Mouse (Mus musculus) large intestine, adult 2 months (tissue): ENCODE data around the gene Nek6. TPM values are rescaled to one million over a fixed set of nuclear protein-coding genes. Genes with fewer than 3 reads are reported as not detected.

Experiments
- DNase-seq: peaks from one replicate; pipeline ENCODE4 v3.0.0-alpha.2; 2012; ENCODE audit warnings: low read depth, low spot score
- WGBS: fragments of 180-500 bp; shearing (Covaris S2); methylation state at CpG from one replicate; pipeline ENCODE4 v1.1.7; 2018; 5-methylcytosine and 5-hydroxymethylcytosine counted together
- polyA plus RNA-seq: library from polyadenylated mRNA; depleted of rRNA; stranded (reverse); fragments of >200 nt; gene quantifications from 2 replicates; pipeline ENCODE4 v1.2.3, GENCODE M21; 2012

Gene Nek6
- polyA plus RNA-seq, 1 experiment: 48.7 TPM

DNA sequence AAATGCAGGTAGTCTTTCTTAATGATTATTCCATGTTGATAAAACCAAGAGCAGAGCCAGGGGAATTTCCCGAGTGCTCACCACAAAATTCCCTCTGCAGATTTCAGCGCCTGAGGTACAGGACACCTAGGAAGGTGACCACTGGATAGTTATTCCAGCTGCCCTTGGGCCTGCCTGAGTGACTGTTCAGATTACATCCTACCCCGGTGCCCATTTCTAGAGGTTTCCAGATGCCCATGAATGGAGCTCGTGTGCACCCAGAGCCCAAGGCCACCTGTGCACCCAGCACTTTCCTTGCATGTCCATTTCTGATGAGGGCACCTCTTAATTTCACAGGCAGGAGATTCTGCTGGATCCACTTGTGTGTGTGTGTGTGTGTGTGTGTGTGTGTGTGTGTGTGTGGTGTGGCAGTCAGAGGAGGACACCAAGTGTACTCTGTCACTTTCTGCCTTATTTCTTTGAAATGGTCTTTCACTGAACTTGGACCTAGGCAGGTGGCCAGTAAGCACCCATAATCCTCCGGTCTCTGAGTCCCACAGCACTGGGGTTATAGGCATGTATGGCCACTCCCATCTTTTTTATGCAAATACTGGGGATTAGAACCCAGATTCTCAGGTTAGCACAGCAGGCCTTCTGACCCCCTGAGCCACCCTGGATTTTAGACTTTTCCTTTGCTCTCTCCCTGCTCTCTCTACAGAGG is 22.9 kb downstream of the Nek6 start:
- WGBS: 69% methylated on average over 5 of the region's 5 CpGs
- DNase-seq: no peak

DNA sequence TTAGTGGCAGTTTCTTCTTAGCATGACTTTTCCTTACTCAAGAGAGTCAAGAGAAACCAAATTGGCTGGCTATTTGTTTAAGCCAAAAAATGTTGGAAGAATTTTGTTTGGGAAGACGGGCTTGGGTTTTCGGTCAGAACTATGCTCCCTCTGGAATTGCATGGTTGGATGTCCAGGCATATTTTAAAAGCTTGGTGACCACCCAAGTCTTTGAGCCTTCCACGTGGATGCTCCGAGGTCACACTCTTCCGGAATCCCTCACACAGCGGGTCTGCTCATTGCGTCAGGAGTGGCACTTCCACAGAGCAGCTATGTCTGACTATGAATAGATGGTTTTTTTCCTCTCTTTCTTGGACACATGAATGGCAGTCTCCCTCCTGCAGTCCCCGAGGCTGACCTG is 23.6 kb downstream of the Nek6 start:
- no peak for DNase-seq
- 69% methylated on average over 8 of the region's 8 CpGs for WGBS

DNA sequence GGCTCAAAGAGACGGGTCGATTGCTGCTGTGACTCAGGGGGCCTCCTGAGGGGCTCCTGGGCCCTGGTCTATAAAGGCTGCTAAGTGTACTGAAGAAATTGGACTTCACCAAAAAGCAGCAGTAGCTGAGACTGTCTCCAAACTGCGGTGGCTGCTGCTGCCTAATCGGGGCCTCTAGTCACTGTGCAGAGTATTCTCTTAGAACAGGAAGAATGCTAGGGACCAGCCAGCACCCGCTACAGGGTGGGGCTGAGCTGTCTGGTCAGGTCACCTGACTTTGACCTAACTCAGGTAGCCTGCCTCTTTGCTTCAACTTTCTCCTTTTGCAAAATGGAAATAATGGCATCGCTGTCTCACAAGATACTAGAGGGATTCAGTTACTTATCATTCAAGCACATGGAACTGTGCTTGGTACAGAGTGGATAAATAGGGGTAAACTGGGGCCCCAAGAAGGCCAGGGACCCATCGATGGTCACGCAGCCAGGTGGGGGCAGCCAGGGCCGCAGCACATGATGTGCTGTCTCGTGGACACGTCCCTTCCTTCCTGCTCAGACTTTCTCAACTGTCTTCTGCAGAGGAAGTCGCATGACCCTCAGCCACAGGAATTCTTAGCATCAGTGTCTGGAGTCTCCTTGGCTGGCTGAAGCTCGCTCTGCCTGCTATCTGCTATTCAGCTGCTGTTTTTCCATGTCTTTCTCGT is 24.2 kb downstream of the Nek6 start:
- WGBS: 52% methylated on average over 14 of the region's 14 CpGs
- DNase-seq: no peak

DNA sequence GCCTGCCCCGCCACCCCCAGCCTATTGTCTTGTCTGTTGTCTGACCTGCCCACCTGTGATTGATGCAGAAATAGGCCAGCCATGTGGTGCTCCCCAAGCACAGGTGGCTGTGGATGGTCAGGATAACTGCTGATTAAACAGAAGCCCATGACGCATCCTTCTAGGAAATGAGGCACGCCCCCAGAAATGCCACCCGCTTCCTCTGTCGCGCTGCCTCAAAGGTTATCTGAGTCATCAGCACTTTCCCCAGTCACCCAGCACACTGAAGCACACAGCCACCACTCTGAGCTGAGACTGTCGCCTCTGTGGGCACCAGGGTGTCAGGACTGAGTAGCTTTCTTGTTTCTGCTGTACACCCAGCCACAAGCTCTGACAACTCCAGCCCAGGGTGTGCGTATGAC is 24.9 kb downstream of the Nek6 start:
- no peak for DNase-seq
- 28% methylated on average over 8 of the region's 8 CpGs for WGBS

DNA sequence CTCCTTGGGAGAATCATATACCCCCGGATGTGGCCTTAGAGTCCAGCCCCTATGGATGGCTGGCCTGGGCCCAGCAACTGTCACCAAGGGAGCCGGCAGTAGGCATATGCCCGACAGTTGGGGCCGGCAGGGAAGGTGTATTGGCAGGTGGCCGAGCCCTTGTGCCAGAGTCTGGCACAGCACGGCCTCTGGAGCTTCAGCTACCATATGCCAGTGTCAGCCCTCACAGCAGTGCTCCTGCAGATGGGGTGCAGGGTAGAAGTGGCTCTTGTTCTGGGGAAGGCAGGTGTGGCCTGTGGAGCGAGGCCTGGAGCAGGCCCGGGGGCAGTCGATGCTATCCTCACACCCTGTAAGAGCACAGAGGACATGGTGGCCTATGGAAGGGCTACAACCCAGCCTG is 28.2 kb downstream of the Nek6 start:
- WGBS: 34% methylated on average over 9 of the region's 9 CpGs
- no peak for DNase-seq

DNA sequence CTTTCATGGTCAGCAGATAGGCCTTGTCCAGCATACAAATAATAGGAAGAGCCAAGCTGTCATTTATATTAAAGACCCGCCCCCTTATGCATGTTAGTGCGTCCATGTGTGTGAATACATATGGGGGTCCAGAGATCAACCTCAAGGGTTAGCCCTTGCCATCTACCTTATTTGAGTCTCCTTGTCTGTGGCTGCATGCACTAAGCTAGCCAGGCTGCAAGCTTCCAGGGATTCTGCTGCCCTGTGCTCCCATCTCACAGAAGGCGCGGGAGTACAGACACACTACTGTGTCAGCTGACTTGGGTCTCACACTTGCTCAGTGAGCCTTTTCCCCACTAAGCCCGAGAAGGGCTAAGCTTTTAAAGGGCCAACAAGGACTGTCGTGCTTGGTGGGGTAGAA is 29.2 kb downstream of the Nek6 start:
- no peak for DNase-seq
- WGBS: 87% methylated on average over 6 of the region's 6 CpGs

DNA sequence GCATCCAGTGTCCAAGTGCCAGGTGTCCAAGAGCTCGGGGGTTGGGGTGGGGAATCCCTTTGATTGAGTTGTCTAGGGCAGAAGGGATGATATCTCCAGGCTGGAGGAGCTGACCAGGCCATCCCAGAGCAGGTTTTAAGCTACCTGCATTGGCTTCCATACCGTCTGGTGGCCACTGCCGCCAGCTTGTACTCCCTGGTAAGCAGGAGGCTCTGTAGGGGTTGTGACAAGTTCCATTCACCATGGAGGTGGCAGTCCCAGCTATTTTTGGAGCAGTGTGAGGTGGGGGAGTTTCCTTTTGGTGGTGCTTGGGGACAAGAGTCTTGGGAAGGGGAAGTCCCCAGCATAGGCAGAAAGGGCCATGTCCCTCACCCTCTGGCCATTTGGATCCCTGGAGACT is 29.7 kb downstream of the Nek6 start:
- no peak for DNase-seq
- WGBS: 56% methylated on average over 3 of the region's 3 CpGs

DNA sequence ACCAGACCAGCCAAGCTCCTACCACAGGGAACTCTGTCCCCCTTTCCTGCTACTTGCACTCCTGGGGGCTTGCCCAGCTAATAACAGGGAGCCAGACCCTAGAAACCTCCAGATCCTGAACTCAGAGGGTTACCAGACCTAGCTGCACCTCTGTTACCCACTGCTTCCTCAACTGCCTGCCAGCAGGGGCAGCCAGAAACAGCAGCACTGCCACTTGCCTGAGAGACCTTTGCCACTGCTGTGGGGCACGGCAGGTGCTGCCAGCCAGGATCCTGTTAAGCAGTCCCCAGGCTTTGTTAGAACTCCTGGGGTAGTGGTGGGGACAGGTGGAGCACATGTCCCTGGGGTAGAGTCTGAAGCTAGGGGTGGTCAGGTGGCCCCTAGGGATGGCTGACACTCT is 30.1 kb downstream of the Nek6 start:
- DNase-seq: no peak
- 21% methylated on average over 1 of the region's 1 CpGs for WGBS

DNA sequence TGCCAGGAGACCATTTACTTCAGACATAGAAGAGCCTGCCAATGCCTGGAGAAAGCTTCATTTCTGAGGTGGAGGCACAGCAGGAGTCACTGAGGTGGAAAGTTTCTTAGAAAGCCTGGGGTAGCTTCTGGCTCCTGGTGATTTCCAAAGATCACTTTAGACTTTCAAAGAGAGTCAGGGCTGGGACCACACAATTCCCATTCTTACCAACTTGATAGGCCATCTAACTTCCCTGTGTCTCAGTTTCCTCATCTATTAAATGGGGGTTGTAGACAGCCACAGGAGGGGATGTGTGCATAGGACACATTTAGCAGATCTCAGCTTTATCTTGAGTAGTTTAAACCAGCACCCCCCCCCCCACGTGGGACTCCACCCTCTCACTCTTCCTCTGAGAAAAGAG is 30.9 kb downstream of the Nek6 start:
- whole genome bisulfite sequencing: 12% methylated on average over 1 of the region's 1 CpGs
- DNase-seq: no peak

DNA sequence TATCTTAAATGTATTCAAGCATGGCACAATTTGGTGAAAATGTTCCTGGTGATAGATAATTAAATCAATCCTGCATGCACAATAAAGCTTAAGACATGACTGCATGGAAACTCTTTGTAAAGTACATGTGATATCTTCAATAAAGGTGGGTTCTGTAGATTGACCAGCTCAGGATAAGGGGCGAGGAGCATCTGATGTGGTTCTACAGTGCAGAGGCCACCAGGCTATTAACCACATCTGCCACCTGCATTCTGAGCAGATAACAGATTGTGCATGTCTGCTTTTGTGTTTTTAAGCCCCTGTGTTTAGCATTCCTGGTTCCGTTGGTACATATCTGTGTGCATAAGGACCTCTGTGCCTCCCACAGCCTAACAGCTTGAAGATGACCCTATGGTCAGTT is 31.7 kb downstream of the Nek6 start:
- WGBS: 90% methylated on average over 2 of the region's 2 CpGs
- no peak for DNase-seq

DNA sequence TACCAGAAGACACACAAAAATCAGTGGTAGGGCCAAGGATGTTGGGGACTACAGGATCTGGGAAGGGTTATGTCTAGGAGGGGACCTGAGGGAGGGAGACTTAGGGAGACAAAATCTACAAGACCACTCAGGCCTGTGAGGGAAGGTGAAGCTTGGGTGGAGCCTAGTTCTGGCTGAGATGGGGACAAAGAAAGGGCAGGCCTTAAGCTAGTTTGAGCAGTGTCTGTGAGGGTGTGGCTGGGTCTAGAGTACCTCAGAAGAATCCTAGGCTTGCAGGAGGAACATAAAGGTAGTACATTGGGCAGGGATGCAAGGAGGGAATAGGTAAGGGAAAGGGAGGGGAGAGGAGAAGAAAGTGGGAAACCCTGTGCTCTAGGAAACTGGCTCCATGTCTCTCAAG is 32.9 kb downstream of the Nek6 start:
- no peak for DNase-seq

DNA sequence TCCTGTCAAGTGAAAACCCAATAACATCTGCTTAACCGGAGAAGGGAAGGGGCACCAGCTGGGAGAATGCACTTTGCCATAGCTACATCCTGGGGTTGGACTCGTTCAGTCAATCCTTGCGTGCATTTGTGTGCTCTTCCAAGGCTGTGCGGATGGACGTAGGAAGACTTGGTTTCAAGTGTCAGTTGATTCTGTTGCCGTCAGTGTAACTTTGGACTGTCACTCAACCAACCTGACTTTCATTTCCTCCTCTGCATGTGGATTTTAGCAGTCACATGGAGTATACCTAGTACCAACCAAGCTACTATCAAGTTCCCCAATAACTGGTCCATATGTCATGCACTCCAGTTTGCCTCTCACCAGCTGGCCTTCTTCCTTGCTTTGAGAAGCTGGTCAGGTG is 33.5 kb downstream of the Nek6 start:
- DNase-seq: no peak
- 77% methylated on average over 6 of the region's 6 CpGs for WGBS

DNA sequence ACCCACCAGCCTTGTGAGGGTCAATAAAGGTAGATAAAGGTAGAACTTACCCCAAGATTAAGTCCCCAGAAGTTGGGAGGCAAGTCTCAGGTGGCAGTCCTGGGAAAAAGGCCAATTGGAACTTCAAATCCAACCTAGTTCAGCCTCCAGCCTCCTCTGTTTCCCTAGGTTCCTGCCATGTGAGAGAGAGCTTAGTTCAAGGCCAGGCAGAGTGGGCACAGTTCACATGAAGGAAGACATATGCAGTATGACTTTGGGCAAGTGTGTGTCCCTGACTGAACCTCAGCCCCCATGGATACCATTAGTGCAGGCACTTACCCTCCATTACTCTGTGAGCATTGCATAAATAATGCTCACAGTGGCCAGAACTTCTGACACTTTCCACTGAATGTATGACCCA is 34.3 kb downstream of the Nek6 start:
- no peak for DNase-seq

DNA sequence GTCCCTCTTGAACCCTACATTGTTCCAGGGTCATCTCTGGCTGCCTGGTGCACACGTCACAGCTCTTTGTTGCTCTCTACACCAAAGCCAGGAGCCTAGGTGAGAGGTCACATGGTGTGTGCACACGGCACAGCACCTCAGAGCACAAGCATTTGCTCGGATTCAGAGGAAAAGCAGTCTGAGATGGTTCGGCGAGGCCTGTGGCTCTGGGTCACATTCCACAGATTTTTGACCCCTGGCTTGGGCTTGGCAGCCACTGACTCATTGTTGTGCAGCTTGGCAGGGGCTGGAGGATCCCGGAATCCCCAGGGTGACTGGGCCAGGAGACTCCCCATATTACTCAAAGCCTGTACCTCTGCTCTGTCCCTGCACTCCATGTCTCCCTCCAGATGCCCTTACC is 34.8 kb downstream of the Nek6 start:
- WGBS: 50% methylated on average over 6 of the region's 6 CpGs
- no peak for DNase-seq

DNA sequence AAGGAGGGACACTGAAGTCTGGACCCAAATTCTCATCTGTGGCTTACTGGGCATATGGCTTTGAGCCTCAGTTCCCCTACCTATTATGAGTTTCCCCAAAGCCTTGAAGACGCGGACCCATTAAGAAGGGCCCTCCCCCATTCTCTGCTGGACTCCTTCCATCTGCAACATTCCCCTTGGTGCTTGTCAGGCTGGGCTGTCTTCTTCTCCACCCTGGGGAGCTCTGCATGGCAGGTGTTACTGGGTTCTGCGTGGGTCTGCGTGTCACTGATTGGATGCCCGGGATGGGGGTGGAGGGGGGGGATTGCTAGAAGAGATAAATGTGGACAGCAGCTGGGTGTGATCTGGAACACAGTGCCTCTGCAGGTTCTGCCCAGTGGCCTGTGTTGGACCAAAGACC is 35.3 kb downstream of the Nek6 start:
- WGBS: 81% methylated on average over 5 of the region's 5 CpGs
- no peak for DNase-seq

DNA sequence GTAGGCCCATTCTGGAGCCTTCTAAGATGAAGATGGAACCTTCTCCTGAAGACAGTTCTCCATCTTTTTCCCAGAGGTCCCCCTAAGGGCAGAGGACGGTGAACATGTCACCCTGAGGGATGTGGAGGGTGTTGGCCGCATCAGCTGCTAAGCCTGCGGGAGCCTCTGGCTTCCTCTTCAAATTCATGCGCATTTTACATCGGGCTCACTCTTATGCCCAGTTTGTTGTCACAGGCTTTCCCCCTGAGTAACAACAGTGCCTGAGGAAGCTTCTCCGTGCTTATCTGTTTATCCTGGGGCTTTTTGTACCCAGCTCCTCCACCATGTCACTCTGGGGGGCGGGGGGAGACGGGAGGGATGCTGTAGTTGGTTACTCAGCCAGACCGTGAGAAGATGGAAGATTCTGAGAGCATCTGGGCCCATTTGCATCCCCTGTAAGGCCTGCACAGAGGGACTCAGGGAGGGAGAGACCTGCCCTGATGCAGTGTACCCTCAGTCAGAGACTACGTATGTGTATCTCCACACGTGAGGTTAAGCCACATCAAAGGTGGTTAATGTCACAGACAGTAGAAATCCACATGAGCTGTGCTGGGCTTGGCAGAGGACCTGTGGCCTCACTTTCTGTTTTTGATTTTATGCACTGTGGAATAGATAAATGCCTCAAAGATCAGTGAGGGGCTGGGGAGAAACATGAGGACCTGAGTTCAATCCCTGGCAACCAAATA is 36.5 kb downstream of the Nek6 start:
- no peak for DNase-seq
- 83% methylated on average over 11 of the region's 11 CpGs for WGBS

DNA sequence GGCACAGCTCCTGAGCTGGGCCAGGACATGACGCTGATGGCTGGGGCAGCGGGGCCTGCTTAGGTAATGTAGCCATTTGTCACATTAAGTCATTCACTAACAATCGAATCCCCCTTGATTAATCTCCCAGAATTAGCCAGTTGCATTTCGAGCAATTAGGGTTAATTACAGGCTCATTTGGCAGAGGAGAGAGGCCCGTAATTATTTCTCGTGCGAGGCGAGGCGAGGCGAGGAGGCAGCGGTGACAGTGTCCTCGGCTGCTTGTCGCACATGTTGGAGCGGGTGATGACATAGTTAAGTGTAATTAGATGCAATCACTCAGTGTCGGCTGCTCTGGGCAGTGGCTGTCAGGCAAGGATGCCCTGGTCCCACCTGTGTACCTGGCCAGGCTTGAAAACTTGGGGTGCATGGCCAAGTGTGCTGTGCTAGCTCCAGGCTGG is 40.6 kb downstream of the Nek6 start:
- WGBS: 87% methylated on average over 15 of the region's 15 CpGs
- no peak for DNase-seq

DNA sequence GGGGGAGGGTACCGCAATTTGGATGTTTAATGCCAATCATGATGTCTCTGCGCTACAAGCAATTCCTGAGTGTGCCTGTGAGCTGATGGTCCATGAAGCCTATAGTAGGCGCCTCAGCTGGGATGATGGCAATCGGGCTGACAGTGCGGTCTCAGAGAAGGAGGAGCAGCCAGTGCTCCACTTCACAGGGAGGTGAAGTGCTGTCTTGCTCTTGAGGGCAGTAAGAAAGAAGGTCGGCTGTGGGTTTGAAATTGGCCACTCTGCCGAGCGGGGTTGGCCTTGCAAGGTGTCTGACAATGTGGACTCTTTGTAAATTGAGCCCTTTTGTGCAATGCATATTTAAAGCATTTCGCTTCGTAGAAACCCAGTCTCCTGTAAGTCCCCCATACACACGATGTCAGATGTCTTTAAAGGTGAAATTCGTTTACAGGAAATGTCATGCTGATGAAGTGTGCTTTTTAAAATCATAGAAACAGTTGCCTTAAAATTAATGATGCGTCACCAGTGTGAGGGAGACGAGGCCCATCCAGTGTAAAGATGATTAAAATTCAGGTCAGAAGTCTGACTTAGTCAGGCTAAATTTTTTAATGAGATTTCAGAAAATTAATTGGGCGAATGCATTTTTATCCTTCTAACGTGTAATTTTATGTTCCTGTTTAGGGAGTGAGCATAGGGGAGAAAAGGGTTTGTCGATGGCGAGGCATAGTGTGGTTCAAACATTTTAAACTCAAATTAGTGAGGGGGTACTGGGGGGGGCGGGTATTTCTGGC is 43.0 kb downstream of the Nek6 start:
- no peak for DNase-seq
- WGBS: 86% methylated on average over 19 of the region's 19 CpGs

DNA sequence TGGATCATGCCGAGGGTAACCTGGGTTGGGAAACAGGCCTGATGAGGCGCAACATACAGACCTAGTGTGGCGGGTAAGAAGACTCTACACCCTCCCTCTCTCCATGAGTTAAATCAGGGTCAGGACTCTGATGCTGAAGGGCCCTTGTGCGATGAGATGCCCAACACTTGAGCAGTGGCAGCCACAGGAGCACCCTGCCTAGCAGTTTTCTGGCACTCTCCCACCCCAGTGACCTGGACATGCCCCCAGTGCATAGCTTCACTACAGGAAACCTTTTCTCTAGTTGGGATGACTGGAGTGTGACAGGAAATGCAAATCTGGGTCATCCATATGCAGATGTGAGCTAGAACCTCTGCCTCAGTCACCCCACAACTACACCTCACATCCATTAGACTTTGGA is 44.2 kb downstream of the Nek6 start:
- WGBS: 89% methylated on average over 4 of the region's 4 CpGs
- DNase-seq: no peak

DNA sequence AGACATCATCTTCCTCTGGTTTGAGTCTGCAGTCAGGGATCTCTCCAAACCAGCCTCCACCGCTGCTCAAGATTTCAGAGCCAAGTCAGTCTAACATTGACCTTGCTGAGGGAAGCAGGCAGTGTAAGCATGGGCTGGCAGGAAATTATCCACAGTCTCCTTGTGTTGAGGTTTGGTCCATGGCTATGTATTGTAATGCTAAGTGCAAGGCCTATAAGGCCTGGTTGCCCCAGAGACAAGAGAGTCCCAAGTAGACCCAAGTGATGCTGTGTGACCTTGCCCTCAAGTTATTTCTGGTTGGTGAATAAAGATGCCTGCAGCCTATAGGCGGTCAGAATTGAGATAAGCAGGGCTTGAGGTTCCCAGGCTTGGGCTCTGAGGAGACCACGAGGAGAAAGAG is 45.3 kb downstream of the Nek6 start:
- no peak for DNase-seq
- 89% methylated on average over 3 of the region's 3 CpGs for WGBS
